Mouse (Mus musculus) limb, embryonic 10.5 days (tissue): ENCODE measurements around the gene Slc6a17. TPM values are rescaled to one million over a fixed set of nuclear protein-coding genes. Genes with fewer than 3 reads are reported as not detected.
A peak's percentile ranks its signal among the peaks of the same experiment; 100 is the strongest.

Experiments used
- DNase-seq: peaks from one replicate; pipeline ENCODE4 v3.0.0-alpha.2; 2017; ENCODE audit warnings: low spot score
- H3K27ac ChIP-seq: fragments of 300-500 bp; sonication (generic); 2 replicates; pipeline ENCODE4 v1.5.1; 2016; ENCODE audit warnings: mild to moderate bottlenecking
- H3K27me3 ChIP-seq: fragments of 300-500 bp; sonication (generic); 2 replicates; pipeline ENCODE4 v1.6.1; 2016; ENCODE audit warnings: low read depth, mild to moderate bottlenecking; ENCODE audit not compliant: poor library complexity, severe bottlenecking
- H3K36me3 ChIP-seq: fragments of 300-500 bp; sonication (generic); 2 replicates; pipeline ENCODE4 v1.6.1; 2016; ENCODE audit warnings: mild to moderate bottlenecking, moderate library complexity
- H3K4me1 ChIP-seq: fragments of 300-500 bp; sonication (generic); 2 replicates; pipeline ENCODE4 v1.6.1; 2016
- H3K4me3 ChIP-seq: fragments of 300-500 bp; sonication (generic); 2 replicates; pipeline ENCODE4 v1.5.1; 2016; ENCODE audit warnings: mild to moderate bottlenecking, moderate library complexity
- H3K9me3 ChIP-seq: fragments of 300-500 bp; sonication (generic); replicated peaks from 2 replicates; pipeline ENCODE4 v1.6.1; 2016; ENCODE audit warnings: mild to moderate bottlenecking
- WGBS: fragments of 180-500 bp; shearing (Covaris S2); methylation state at CpG from one replicate; pipeline ENCODE4 v1.1.7; 2016; 5-methylcytosine and 5-hydroxymethylcytosine counted together
- polyA plus RNA-seq: library from polyadenylated mRNA; unstranded; fragments of >200 nt; fragmentation: Nextera tagmentation; extraction: Ambion mirVana; gene quantifications from 2 replicates; pipeline ENCODE4 v1.2.1, GENCODE M21; 2016

Slc6a17 gene
- polyA plus RNA-seq, 1 experiment from 2014 or later: 6.0 TPM

GRCm38 (mm10) chr3:107488637-107489036 is 29.2 kb downstream of the Slc6a17 start:
- H3K4me3 ChIP-seq: no peak overlapping the region
- no peak for DNase-seq
- H3K27me3 ChIP-seq: no peaks in the 10 kb centered on the region
- H3K4me1 ChIP-seq: 0 out of 2 replicates have a peak, but pooled peaks cover 5% of the 10 kb centered on the region
- WGBS: 59% methylated on average over 4 of the region's 4 CpGs
- H3K27ac ChIP-seq: no peak overlapping the region
- 0 out of 2 replicates have a peak, but pooled peaks cover 6% of the 10 kb centered on the region for H3K36me3 ChIP-seq
- no peaks in the 10 kb centered on the region for H3K9me3 ChIP-seq

- WGBS: 58% methylated on average over 11 of the region's 11 CpGs
- H3K4me3 ChIP-seq: no peak overlapping the region
- H3K9me3 ChIP-seq: no peaks in the 10 kb centered on the region
- no peaks in the 10 kb centered on the region for H3K27me3 ChIP-seq
- H3K27ac ChIP-seq: no peak overlapping the region
- DNase-seq: no peak
- no peaks in the 10 kb centered on the region for H3K36me3 ChIP-seq
- 0 out of 2 replicates have a peak, but pooled peaks cover 5% of the 10 kb centered on the region for H3K4me1 ChIP-seq
These were observed 34.5 kb downstream of the Slc6a17 start for GRCm38 (mm10) chr3:107483290-107483689.

DNA sequence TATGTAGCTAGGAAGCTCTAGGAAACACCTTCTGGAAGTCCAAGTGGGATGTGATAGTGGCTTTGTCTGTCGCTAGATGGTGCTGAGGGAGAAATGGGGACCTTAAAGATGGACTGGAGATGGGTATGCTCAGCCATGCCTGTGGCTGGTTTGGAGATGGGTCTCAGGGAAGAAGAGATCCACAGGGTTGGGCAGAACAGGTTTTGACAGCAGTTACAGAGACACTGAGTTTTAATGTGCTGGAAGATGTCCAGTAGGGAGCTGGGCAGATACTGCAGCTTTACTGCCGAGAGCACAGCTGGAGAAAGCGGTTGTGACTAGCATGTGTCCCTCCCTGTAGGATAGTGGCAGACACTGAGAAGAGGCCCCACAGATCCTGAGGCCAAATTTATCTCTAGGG is 37.2 kb downstream of the Slc6a17 start:
- H3K27ac ChIP-seq: no peak overlapping the region
- H3K9me3 ChIP-seq: no peaks in the 10 kb centered on the region
- 78% methylated on average over 3 of the region's 3 CpGs for WGBS
- H3K27me3 ChIP-seq: no peaks in the 10 kb centered on the region
- H3K4me1 ChIP-seq: 0 out of 2 replicates have a peak, but pooled peaks cover 5% of the 10 kb centered on the region
- no peak overlapping the region for H3K4me3 ChIP-seq
- DNase-seq: no peak
- H3K36me3 ChIP-seq: no peaks in the 10 kb centered on the region

DNA sequence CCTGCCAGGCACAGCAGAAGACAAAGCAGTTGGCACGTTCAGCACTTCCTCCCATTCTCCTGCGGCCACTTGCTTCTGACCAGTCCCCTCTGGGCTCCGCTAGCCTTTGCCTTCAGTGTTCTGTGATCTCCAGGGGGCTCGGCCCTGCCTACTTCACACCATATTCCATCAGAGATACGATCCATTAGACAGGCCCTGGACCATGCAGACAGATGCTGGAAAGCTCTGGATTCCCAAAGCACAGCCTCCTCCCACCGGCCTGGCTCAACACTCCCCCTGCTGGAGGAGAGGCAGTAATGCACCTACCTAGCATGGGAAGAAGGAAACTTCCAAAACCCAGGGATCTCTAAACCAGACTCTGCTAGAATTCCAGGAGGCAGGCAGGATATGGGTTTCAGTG is 45.6 kb downstream of the Slc6a17 start:
- peak; percentile 69 for DNase-seq
- Histone ChIP-seq H3K27ac (no peak overlapping the region), H3K36me3 (no peaks in the 10 kb centered on the region), H3K27me3 (peaks cover 17% of the 10 kb centered on the region), H3K9me3 (no peaks in the 10 kb centered on the region), H3K4me3 (no peak overlapping the region), H3K4me1 (no peaks in the 10 kb centered on the region)
- 46% methylated on average over 6 of the region's 6 CpGs for WGBS

GRCm38 (mm10) chr3:107469059-107469458 is 48.8 kb downstream of the Slc6a17 start:
- Histone ChIP-seq H3K27ac (no peak overlapping the region), H3K36me3 (no peaks in the 10 kb centered on the region), H3K27me3 (peaks cover 34% of the 10 kb centered on the region), H3K4me1 (no peaks in the 10 kb centered on the region), H3K9me3 (no peaks in the 10 kb centered on the region), H3K4me3 (no peak overlapping the region)
- WGBS: 81% methylated on average over 4 of the region's 4 CpGs
- DNase-seq: no peak

DNA sequence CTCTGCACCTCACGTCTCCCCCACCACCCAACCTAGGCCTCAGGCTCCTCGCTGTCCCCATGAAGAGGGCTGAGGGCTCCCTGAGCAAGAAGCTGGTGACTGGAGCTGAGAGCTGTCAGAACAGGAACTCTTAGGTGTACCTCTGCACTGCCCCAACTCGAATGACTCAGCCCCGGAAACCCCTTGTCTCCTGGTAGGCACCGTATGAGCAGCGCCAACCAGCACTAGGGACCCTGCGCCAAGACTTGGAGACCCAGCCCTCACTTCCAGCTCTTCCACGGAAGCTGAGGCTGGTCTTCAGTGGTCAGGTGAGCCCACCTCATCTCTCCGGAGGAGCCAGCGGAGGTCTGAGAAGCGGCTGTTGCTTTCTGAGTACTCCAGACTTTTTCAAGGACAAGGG is 49.7 kb downstream of the Slc6a17 start:
- Histone ChIP-seq H3K27me3 (peaks cover 43% of the 10 kb centered on the region), H3K4me1 (no peaks in the 10 kb centered on the region), H3K9me3 (no peaks in the 10 kb centered on the region), H3K27ac (no peak overlapping the region), H3K36me3 (no peaks in the 10 kb centered on the region), H3K4me3 (no peak overlapping the region)
- DNase-seq: no peak
- WGBS: 86% methylated on average over 11 of the region's 11 CpGs

GRCm38 (mm10) chr3:107466577-107466976 is 51.2 kb downstream of the Slc6a17 start:
- peaks cover 57% of the 10 kb centered on the region for H3K27me3 ChIP-seq
- peak; percentile 86 for DNase-seq

DNA sequence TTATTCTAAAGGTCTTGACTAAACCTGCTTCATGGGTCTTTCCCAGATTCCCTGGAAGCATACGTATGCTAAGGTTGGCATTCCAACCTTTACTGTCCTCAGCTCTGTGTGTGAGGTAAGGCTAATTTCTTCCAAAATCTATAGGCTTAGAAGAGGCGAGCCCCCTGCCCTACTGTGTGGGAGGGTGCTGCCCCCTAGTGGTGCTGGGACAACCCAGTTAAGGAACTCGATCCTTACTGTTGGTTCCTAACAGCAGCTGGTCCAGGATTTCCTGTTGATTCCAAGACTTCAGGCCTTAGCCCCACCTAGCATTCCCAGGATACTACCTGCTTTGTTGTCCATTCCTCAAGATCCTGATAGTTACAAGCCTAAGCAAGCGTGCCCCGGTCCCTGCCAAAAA is 55.7 kb downstream of the Slc6a17 start:
- Histone ChIP-seq H3K4me1 (peaks cover 26% of the 10 kb centered on the region), H3K9me3 (no peaks in the 10 kb centered on the region), H3K4me3 (no peak overlapping the region), H3K27me3 (peaks cover 84% of the 10 kb centered on the region), H3K36me3 (no peaks in the 10 kb centered on the region), H3K27ac (no peak overlapping the region)
- 17% methylated on average over 5 of the region's 5 CpGs for WGBS
- DNase-seq: peak; percentile 89

More at GRCm38 (mm10) chr3:107466577-107466976, 51.2 kb downstream of the Slc6a17 start:
- Histone ChIP-seq H3K4me1 (no peaks in the 10 kb centered on the region), H3K27ac (no peak overlapping the region), H3K4me3 (no peak overlapping the region), H3K9me3 (no peaks in the 10 kb centered on the region), H3K36me3 (no peaks in the 10 kb centered on the region)
- WGBS: 9% methylated on average over 6 of the region's 6 CpGs

GRCm38 (mm10) chr3:107459773-107460431 is 57.9 kb downstream of the Slc6a17 start:
- H3K9me3 ChIP-seq: no peaks in the 10 kb centered on the region
- H3K4me1 ChIP-seq: peaks cover 34% of the 10 kb centered on the region
- peak overlapping the region; percentile 63 for H3K4me3 ChIP-seq
- H3K27me3 ChIP-seq: peaks cover 97% of the 10 kb centered on the region
- peak overlapping the region; percentile 22; the same call in 1 of the 2 replicates for H3K27ac ChIP-seq
- DNase-seq: peak; percentile 64
- no peaks in the 10 kb centered on the region for H3K36me3 ChIP-seq
- under 1% methylated on average over 68 of the region's 69 CpGs for WGBS

GRCm38 (mm10) chr3:107459196-107459772 is 58.5 kb downstream of the Slc6a17 start, which contains the start of gene Kcnc4:
Gene Kcnc4, minus strand, starts transcription at chr3:107459552.
- Histone ChIP-seq H3K36me3 (no peaks in the 10 kb centered on the region), H3K27me3 (peaks cover 99% of the 10 kb centered on the region), H3K9me3 (no peaks in the 10 kb centered on the region), H3K4me3 (peak within 1 kb of the TSS; percentile 63), H3K4me1 (peaks cover 34% of the 10 kb centered on the region), H3K27ac (peak within 1 kb of the TSS; percentile 22)
- under 1% methylated on average over 68 of the region's 68 CpGs for WGBS
- peak; percentile 68 for DNase-seq

GRCm38 (mm10) chr3:107458528-107459195 is 59.2 kb downstream of the Slc6a17 start:
- Histone ChIP-seq H3K27me3 (peaks cover 99% of the 10 kb centered on the region), H3K9me3 (no peaks in the 10 kb centered on the region), H3K27ac (peak overlapping the region; percentile 22; the same call in 1 of the 2 replicates), H3K4me1 (peaks cover 34% of the 10 kb centered on the region), H3K36me3 (no peaks in the 10 kb centered on the region), H3K4me3 (peak overlapping the region; percentile 63)
- peak; percentile 66 for DNase-seq
- under 1% methylated on average over 51 of the region's 51 CpGs for WGBS

GRCm38 (mm10) chr3:107458104-107458503 is 59.7 kb downstream of the Slc6a17 start:
- Histone ChIP-seq H3K36me3 (no peaks in the 10 kb centered on the region), H3K4me1 (peaks cover 34% of the 10 kb centered on the region), H3K4me3 (peak overlapping the region; percentile 63), H3K9me3 (no peaks in the 10 kb centered on the region), H3K27me3 (peaks cover 99% of the 10 kb centered on the region), H3K27ac (peak overlapping the region; percentile 22; the same call in 1 of the 2 replicates)
- DNase-seq: peak; percentile 47
- 2% methylated on average over 23 of the region's 23 CpGs for WGBS

- 81% methylated on average over 4 of the region's 4 CpGs for WGBS
- H3K27ac ChIP-seq: no peak overlapping the region
- H3K36me3 ChIP-seq: no peaks in the 10 kb centered on the region
- H3K9me3 ChIP-seq: no peaks in the 10 kb centered on the region
- peaks cover 39% of the 10 kb centered on the region for H3K4me1 ChIP-seq
- no peak overlapping the region for H3K4me3 ChIP-seq
- DNase-seq: no peak
- H3K27me3 ChIP-seq: peaks cover 63% of the 10 kb centered on the region
These were observed 63.5 kb downstream of the Slc6a17 start for GRCm38 (mm10) chr3:107454280-107454679.
